Mouse (Mus musculus) kidney, postnatal 4 days (tissue): ENCODE measurements around the gene Nosip.
A peak's percentile ranks its signal among the peaks of the same experiment; 100 is the strongest.

Experiments used
- DNase-seq, 2 experiments: peaks; one replicate each; pipeline ENCODE4 v3.0.0; 2021; ENCODE audit warnings: mixed read lengths in 2 of 2

Gene Nosip

DNA sequence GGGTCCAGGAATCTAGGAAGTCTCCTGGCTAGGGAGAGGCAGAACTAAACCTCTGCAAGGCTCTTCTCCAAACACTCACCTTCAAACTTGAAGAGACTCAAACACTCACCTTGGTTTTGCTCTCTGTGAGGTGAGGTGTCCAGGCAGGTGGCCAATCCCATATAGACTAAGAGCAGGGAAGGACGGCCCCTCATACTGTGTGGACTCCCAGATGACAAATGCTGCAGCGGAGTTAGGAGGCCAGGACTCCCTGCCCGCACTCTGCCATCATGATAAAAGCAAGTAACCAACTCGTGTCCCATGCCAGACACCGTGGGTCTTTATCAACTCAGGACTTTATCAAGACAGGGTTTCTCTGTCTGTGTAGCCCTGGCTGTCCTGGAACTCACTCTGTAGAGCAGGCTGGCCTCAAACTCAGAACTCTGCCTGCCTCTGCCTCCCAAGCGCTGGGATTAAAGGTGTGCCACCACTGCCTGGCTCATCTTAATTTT is 1.6 kb upstream of the Nosip start:
- no peak for DNase-seq

DNA sequence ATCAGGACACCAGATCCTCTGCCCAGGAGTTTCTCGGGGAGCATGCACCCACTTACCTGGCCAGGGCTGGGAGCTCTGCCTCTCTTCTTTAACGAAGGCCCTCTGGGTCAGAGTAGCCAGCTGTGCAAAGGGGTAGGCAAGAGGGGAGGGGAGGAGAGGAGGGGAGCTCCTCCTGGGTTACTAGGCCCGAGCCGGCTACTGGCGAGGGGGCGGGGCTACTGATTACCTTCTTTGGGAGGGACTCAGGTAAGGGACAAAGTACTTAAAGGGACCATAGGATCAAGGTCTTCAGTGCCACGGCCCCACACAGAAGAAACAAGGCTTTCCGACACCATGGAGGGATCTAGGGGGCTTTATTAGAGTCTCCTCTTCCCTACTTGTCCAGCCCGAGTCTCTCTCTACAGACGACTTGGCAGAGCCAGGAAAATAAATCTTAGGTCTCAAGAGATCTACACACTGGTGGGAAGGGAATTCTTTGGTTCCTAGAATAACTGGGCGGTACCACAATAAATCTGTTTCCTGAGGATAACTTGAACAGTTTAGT is 625 bp upstream of the Nosip start:
- peak; percentile 78 to 85 for DNase-seq

- no peak for DNase-seq
These were observed 5.2 kb downstream of the Nosip start for GRCm38 (mm10) chr7:45067190-45067999.

DNA sequence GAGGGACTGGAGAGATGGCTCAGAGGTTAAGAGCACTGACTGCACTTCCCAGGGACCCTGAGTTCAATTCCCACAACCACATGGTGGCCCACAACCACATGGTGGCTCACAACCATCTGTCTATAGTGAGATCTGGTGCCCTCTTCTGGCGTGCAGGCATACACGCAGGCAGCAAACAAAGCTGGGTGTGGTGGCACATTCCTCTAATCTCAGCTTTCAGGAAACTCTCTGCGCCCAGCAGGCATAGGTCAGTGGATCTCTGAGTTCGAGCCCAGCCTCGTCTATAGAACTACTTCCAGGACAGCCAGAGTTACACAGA is 5.7 kb downstream of the Nosip start:
- peak; percentile 60 to 73 for DNase-seq

DNA sequence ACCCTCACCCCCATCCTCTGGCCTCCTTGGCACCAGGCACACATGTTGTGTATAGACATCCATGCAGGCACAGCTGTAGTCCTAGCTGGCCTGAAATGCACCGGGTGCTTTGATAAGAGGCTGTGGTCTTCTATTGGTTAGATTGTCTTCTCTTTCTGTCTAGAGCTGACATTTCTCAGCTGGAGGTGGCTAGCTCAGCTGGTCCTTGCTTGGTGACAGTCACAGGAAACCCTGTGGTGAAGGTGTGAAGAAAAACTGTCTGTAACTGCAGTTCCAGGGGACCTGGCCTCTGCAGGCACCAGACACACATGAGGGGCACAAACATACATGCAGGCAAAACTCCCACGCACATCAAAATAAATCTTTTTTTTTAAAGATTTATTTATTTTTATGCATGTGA is 7.4 kb downstream of the Nosip start:
- DNase-seq, result no peak

GRCm38 (mm10) chr7:45072230-45072629 is 10.0 kb downstream of the Nosip start:
- DNase-seq, result no peak

DNA sequence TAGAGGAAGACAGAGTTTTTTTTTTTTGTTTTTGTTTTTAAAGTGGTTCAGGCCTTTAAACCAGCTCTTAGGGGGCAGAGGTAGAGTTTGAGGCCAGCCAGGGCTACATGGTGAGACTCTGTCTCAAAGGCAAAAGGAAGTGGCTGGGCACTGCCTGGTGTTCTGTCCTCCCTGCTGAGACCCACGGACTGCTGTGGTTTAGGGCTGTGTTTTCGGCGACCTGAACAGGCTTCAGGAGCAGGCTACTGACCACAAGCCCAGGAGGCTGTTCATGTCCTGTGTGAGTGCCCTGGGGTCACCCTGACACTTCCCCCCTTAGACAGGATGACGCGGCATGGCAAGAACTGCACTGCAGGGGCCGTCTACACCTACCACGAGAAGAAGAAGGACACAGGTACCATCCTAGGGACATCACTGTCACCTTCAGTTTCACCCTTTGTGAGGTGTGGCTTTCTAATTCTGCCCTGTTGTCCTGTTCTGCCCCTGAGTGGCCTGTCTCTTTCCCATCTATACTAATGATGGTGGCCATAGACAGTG is 11.0 kb downstream of the Nosip start:
- no peak for DNase-seq

- no peak for DNase-seq
These were observed 11.7 kb downstream of the Nosip start for GRCm38 (mm10) chr7:45073949-45074348.

- DNase-seq, result peak in 1 of 2 experiments; percentile 34
These were observed 13.2 kb downstream of the Nosip start for GRCm38 (mm10) chr7:45075405-45075804.

- DNase-seq, result no peak
These were observed 14.3 kb downstream of the Nosip start for GRCm38 (mm10) chr7:45076501-45076900.

GRCm38 (mm10) chr7:45077322-45077721 is 15.1 kb downstream of the Nosip start:
- no peak for DNase-seq

DNA sequence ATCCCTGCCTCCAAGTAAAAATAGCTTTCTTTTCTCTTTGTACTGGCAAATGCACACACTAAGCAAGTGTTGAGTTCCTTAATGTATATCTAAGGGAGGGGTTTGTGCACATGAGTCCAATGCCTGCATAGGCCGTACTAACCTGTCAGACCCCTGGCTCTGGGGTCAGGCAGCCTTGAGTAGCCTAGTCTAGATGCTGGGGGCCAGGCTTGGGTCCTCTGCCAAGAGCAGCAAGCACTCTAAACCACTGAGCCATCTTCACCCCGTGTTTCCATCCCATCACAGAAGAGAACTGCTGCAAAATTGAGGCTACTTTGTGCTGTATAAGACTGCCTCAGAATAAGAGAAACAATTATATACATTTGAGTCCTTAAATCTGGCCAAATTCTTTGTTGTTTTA is 15.6 kb downstream of the Nosip start:
- no peak for DNase-seq

- DNase-seq, result peak; percentile 87 to 89
These were observed 16.3 kb downstream of the Nosip start for GRCm38 (mm10) chr7:45078513-45078912.

GRCm38 (mm10) chr7:45079856-45080255 is 17.6 kb downstream of the Nosip start:
- DNase-seq, result peak; percentile 94 to 96

DNA sequence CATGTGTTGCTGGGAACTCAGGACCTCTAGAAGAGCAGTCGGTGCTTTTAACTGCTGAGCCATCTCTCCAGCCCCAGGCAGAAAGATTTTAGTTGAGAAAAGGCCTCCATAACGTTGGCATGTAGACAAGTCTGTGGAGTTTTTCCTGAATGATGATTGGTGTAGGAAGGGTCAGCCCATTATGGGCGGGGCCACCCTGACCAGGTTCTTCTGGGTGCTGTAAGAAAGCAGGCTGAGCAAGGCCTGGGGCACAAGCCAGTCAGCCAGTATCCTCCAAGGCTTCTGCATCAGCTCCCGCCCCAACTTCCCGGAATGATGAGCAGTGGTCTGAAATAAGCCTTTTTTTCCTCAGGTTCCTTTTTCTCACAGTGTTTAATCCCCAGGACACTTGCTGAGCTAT is 18.8 kb downstream of the Nosip start:
- no peak for DNase-seq

- peak; percentile 66 to 79 for DNase-seq
These were observed 20.4 kb downstream of the Nosip start for GRCm38 (mm10) chr7:45082401-45083299.

DNA sequence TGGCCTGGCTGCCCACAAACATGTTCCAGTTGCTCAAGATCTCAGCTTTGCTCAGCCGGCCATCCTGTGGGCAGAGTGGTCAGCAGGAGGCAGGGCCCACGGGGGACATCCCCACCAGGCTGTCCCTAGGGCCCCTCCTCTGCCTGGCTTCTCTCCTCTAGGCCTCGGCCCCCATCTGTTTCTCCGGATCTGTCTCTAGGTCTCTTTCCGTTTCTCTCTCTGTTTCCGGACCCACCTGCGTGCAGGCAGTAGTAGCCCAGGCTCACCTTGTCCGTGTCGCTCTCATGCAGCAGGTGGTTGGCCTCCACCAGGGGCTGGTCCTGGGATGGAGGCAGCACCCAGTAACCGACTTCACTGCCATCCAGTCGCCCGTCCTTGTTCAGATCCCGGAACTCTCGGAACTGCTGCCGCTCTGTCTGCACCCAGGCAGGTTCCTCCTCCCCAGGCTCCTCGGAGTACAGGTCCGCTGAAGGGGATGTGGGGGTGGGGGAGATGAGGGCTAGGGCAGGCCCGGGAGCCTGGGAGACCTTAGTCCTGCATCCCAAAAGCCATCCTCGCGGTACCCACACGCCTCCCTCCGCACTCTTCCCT is 21.2 kb downstream of the Nosip start:
- DNase-seq, result no peak

DNA sequence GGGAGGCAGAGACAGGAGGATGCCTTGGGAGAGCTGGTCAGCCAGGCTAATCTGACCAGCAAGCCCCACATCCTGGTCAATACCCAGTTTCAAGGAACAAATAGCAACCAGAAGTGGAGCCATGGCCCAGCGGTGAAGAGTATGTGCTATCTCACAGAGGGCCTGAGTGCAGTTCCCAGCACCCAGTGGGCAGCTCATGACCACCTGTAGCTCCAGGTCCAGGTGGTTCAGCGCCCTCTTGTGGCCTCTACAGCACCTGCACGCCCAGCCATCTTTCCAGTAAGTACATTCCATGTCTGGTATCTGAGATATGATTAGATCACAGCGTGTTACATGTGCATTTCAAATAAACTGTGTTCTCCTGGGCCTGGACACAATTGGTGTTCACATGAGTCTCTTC is 23.9 kb downstream of the Nosip start:
- DNase-seq, result no peak

DNA sequence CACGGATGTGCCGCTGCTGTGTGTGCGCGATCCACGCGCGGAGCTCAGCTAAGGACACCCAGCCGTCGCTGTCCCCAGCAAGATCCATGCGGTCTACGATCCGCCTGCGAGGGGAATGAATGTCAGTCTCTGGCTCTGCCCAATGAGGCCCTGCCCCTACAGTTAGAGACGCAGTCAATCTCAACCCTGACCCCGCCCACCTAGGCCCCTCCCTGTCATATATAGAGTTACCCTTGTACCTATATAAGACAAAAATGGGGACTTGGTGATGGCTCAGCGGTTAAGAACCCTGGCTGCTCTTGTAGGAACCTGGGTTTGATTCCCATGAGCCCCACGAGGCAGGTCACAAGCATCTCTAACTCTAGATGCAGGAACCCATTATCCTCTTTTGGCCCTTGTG is 26.4 kb downstream of the Nosip start:
- DNase-seq, result no peak

GRCm38 (mm10) chr7:45090251-45090977 is 28.2 kb downstream of the Nosip start:
- DNase-seq, result peak in 1 of 2 experiments; percentile 37

DNA sequence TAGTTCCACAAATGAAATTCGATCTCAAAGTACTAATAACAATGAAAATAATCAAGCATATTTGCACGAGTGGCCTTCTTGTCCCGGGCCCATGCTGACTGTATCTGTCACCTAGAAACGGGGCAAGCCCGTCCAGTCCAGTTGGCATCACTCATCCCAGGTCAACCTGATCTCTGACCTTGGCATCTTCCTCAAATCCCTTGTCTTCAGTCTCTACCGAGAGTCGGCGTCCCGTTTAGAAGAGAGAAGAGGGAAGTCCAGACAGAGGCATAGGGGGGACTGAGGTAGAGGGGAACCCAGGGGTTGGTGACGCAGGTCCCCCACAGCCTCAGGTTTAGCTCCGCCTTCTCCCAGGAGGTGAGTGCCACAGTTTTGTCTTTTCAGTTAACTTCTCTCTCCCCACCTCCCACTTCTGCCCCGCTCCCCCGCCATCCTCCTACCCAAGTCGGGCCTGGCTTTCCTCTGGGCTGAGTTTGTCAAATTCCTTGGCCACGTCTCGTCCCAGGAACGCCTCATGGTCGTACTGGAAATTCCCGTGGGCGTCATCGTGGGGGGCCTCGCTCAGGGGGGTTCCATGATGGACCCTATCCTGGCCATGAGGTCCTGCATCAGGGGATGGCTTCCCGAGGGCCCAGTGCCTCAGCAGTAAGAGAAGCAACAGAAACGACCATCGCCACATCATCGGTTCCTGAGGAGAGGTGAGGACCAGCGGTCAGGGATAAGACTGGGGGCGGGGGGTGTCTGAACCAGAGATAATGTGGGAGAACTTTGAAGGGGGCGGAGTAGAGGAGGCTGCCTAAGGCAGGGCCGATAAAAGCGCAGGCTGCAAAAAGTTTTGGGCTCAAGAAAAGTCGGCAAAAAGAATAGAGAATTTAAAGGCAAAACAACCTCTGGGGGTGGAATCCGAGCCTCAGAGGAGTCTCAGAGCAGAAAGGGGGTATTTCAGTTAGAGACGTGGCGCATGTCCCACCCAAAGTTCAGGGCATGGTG is 29.1 kb downstream of the Nosip start:
- peak; percentile 69 to 78 for DNase-seq
